ENCODE assay signal across 9 mouse cellular contexts in genomic region chr5:150070086-150070485, GRCm38 (mm10). TPM values are rescaled to one million over a fixed set of nuclear protein-coding genes. Genes with fewer than 3 reads are reported as not detected.
DNase-seq lines count a peak whose midpoint lies in the region; ATAC-seq and TF ChIP-seq lines count a peak whose summit lies in the region.
"Had no signal": no experiment of that assay in that cellular context is flagged by ENCODE, and none has a peak within 500 bp of the region (broad histone marks: within the 10 kb centered on the region; RNA-seq: fewer than 3 reads in every experiment).

No protein-coding gene starts in this region.

- H3K4me2 ChIP-seq in lung, postnatal 0 days (replicated peaks; ENCODE audit: low read depth, low read length): no peak overlapping the region
- peak overlapping the region; percentile 23; the same call in 1 of the 2 replicates for H3K4me2 ChIP-seq in kidney, postnatal 0 days (ENCODE audit: low read length)
- H3K4me2 ChIP-seq in limb, embryonic 15.5 days: peak overlapping the region; percentile 14; the same call in 1 of the 2 replicates

- WGBS in cerebellum, adult 2 months: 22% methylated on average over 10 of the region's 10 CpGs
- 19% methylated on average over 10 of the region's 10 CpGs for WGBS in lung, postnatal 0 days
- WGBS in kidney, postnatal 0 days: 20% methylated on average over 10 of the region's 10 CpGs
- WGBS in limb, embryonic 15.5 days: 14% methylated on average over 10 of the region's 10 CpGs

- peak; percentile 13 to 21 for DNase-seq in cerebellum, adult 2 months
- no peak for DNase-seq in cerebellum, adult 9-11 months
- peak; percentile 77 for DNase-seq in lung, postnatal 0 days (ENCODE audit: low spot score)
- DNase-seq in lung, postnatal 4 days: no peak
- DNase-seq in kidney, postnatal 0 days (ENCODE audit: low spot score): peak; percentile 70
- no peak for DNase-seq in spleen, postnatal 4 days (ENCODE audit: low spot score in 2 of 2)

- no peaks in the 10 kb centered on the region for H3K27me3 ChIP-seq in cerebellum, adult 2 months (ENCODE audit: control insufficient read depth, insufficient read depth, low read length)
- no peaks in the 10 kb centered on the region for H3K27me3 ChIP-seq in lung, postnatal 0 days (replicated peaks; ENCODE audit: insufficient read depth, low read length)
- no peaks in the 10 kb centered on the region for H3K27me3 ChIP-seq in kidney, postnatal 0 days (ENCODE audit: insufficient read depth, low read length)
- H3K27me3 ChIP-seq in limb, embryonic 15.5 days: no peaks in the 10 kb centered on the region

- no peak for TF ChIP-seq POLR2A in cerebellum, adult 2 months (IDR thresholded peaks at IDR 0.05; ENCODE audit: borderline replicate concordance, insufficient read depth, low read length)

- no peak overlapping the region for H3K9ac ChIP-seq in lung, postnatal 0 days (replicated peaks; ENCODE audit: low read depth)
- H3K9ac ChIP-seq in kidney, postnatal 0 days (ENCODE audit: low read depth, low read length): no peak overlapping the region
- H3K9ac ChIP-seq in limb, embryonic 15.5 days: no peak overlapping the region

- H3K36me3 ChIP-seq in lung, postnatal 0 days (ENCODE audit: insufficient read depth, low read length): no peaks in the 10 kb centered on the region
- no peaks in the 10 kb centered on the region for H3K36me3 ChIP-seq in kidney, postnatal 0 days (ENCODE audit: insufficient read depth, low read length)
- no peaks in the 10 kb centered on the region for H3K36me3 ChIP-seq in limb, embryonic 15.5 days

- H3K4me1 ChIP-seq in cerebellum, adult 2 months (ENCODE audit: control insufficient read depth, insufficient read depth, low read length): no peaks in the 10 kb centered on the region
- H3K4me1 ChIP-seq in lung, postnatal 0 days (ENCODE audit: insufficient read depth, low read depth, low read length): no peaks in the 10 kb centered on the region
- no peaks in the 10 kb centered on the region for H3K4me1 ChIP-seq in kidney, postnatal 0 days (replicated peaks; ENCODE audit: insufficient read depth, low read length)
- H3K4me1 ChIP-seq in limb, embryonic 15.5 days: no peaks in the 10 kb centered on the region

- H3K4me3 ChIP-seq in cerebellum, adult 2 months (replicated peaks; ENCODE audit: insufficient read depth, low read depth, low read length): no peak overlapping the region
- H3K4me3 ChIP-seq in lung, postnatal 0 days (ENCODE audit: low read depth, low read length): no peak overlapping the region
- H3K4me3 ChIP-seq in kidney, postnatal 0 days (replicated peaks; ENCODE audit: low read depth, low read length): no peak overlapping the region
- no peak overlapping the region for H3K4me3 ChIP-seq in limb, embryonic 15.5 days

- no peaks in the 10 kb centered on the region for H3K9me3 ChIP-seq in lung, postnatal 0 days (ENCODE audit: low read length)
- no peaks in the 10 kb centered on the region for H3K9me3 ChIP-seq in kidney, postnatal 0 days (replicated peaks; ENCODE audit: low read length)
- H3K9me3 ChIP-seq in limb, embryonic 15.5 days: no peaks in the 10 kb centered on the region

- TF ChIP-seq EP300 in lung, postnatal 0 days (IDR thresholded peaks at IDR 0.05): no peak

- ATAC-seq in lung, postnatal 0 days: no peak
- no peak for ATAC-seq in kidney, postnatal 0 days (replicated peaks; ENCODE audit: low FRiP score, low read depth)
- ATAC-seq in limb, embryonic 15.5 days (ENCODE audit: insufficient number of reproducible peaks, low FRiP score, low TSS enrichment, low read depth): no peak
- no peak for ATAC-seq in megakaryocyte-erythroid progenitor cell, adult 5-6 weeks (replicated peaks; ENCODE audit: low FRiP score, low TSS enrichment, poor library complexity, severe bottlenecking)

- peak; percentile 27; the same call in 1 of the 2 replicates for TF ChIP-seq CTCF in cerebellum, adult 2 months (IDR thresholded peaks at IDR 0.05; ENCODE audit: borderline replicate concordance, insufficient read depth, low read depth, low read length)
- peak; percentile 41 for TF ChIP-seq CTCF in lung, postnatal 0 days (IDR thresholded peaks at IDR 0.05)
- peak; percentile 67 for TF ChIP-seq CTCF in kidney, postnatal 0 days (IDR thresholded peaks at IDR 0.05; ENCODE audit: low read depth)

- no peak overlapping the region for H3K27ac ChIP-seq in cerebellum, adult 2 months (ENCODE audit: insufficient read depth, low read length)
- H3K27ac ChIP-seq in lung, postnatal 0 days (ENCODE audit: low read length): no peak overlapping the region
- no peak overlapping the region for H3K27ac ChIP-seq in kidney, postnatal 0 days
- no peak overlapping the region for H3K27ac ChIP-seq in limb, embryonic 15.5 days

RNA-seq across cellular contexts. Expression of gene Fry, which starts 48.4 kb away (rescaled TPM):
- 92.2 and 95.9 TPM in 2 replicates for polyA plus RNA-seq in cerebellum, adult 2 months (2012; rRNA removed)
- polyA plus RNA-seq in lung, postnatal 0 days (2015; fragmentation: Nextera tagmentation; extraction: Ambion mirVana): 17.2 and 20.8 TPM in 2 replicates
- polyA plus RNA-seq in kidney, postnatal 0 days (2015; fragmentation: Nextera tagmentation; extraction: Ambion mirVana): 8.5 and 9.6 TPM in 2 replicates
- polyA plus RNA-seq in limb, embryonic 15.5 days (2015; fragmentation: Nextera tagmentation; extraction: Ambion mirVana): 9.5 and 10.6 TPM in 2 replicates
- 12.9 and 17.8 TPM in 2 replicates for total RNA-seq in megakaryocyte-erythroid progenitor cell, adult 5-6 weeks (2014; fragmentation: Nextera tagmentation)
- 8.3 and 10.4 TPM in 2 replicates for total RNA-seq in megakaryocyte-erythroid progenitor cell, adult 5-6 weeks (2017)

RNA-seq across cellular contexts. Expression of gene Rxfp2, which starts 51.6 kb away (rescaled TPM):
- polyA plus RNA-seq in cerebellum, adult 2 months (2012; rRNA removed): 0.16 and 0.23 TPM in 2 replicates
- polyA plus RNA-seq in lung, postnatal 0 days (2015; fragmentation: Nextera tagmentation; extraction: Ambion mirVana): 0.58 and 0.64 TPM in 2 replicates
- 0.43 and 0.46 TPM in 2 replicates for polyA plus RNA-seq in kidney, postnatal 0 days (2015; fragmentation: Nextera tagmentation; extraction: Ambion mirVana)
- 0.10 TPM in 1 of 2 replicates, not detected in the other for polyA plus RNA-seq in limb, embryonic 15.5 days (2015; fragmentation: Nextera tagmentation; extraction: Ambion mirVana)
- total RNA-seq in megakaryocyte-erythroid progenitor cell, adult 5-6 weeks (2014; fragmentation: Nextera tagmentation): not detected in 2 replicates
- not detected in 2 replicates for total RNA-seq in megakaryocyte-erythroid progenitor cell, adult 5-6 weeks (2017)
- polyA plus RNA-seq: C2C12 had no signal

Comparison
In these comparisons a context has a peak if more than half of its experiments do, and no peak if none do; other contexts are left out.
1. DNase-seq: peak in cerebellum, adult 2 months (2 of 2), lung, postnatal 0 days (single experiment) and kidney, postnatal 0 days (single experiment); none in cerebellum, adult 9-11 months (single experiment), lung, postnatal 4 days (0 of 2) and spleen, postnatal 4 days (0 of 2).
2. Peak in every context shown above with its lines, with median percentiles within 50 percentile points of each other: CTCF ChIP-seq.